Mouse (Mus musculus) midbrain, embryonic 15.5 days (tissue): ENCODE data around the gene Minpp1. TPM values are rescaled to one million over a fixed set of nuclear protein-coding genes. Genes with fewer than 3 reads are reported as not detected.

Experiments
- ATAC-seq: fragments of 200-750 bp; cut with Nextera tagmentation; replicated peaks from 2 replicates; pipeline ENCODE4 v1.8.0; 2017; ENCODE audit warnings: moderate TSS enrichment
- H3K27ac ChIP-seq: fragments of 300-500 bp; sonication (generic); 2 replicates; pipeline ENCODE4 v1.5.1; 2015; ENCODE audit warnings: mild to moderate bottlenecking, inconsistent platforms
- H3K27me3 ChIP-seq: fragments of 300-500 bp; sonication (generic); replicated peaks from 2 replicates; pipeline ENCODE4 v1.6.1; 2015; ENCODE audit warnings: inconsistent platforms
- H3K36me3 ChIP-seq: fragments of 300-500 bp; sonication (generic); replicated peaks from 2 replicates; pipeline ENCODE4 v1.6.1; 2015; ENCODE audit warnings: inconsistent platforms
- H3K4me1 ChIP-seq: fragments of 300-500 bp; sonication (generic); 2 replicates; pipeline ENCODE4 v1.6.1; 2015; ENCODE audit warnings: inconsistent platforms
- H3K4me2 ChIP-seq: fragments of 300-500 bp; sonication (generic); 2 replicates; pipeline ENCODE4 v1.6.1; 2015; ENCODE audit warnings: inconsistent platforms, mild to moderate bottlenecking, moderate library complexity
- H3K4me3 ChIP-seq: fragments of 300-500 bp; sonication (generic); 2 replicates; pipeline ENCODE4 v1.5.1; 2015; ENCODE audit warnings: mild to moderate bottlenecking, inconsistent platforms
- H3K9ac ChIP-seq: fragments of 300-500 bp; sonication (generic); 2 replicates; pipeline ENCODE4 v1.6.1; 2015; ENCODE audit warnings: mild to moderate bottlenecking, inconsistent platforms
- H3K9me3 ChIP-seq: fragments of 300-500 bp; sonication (generic); 2 replicates; pipeline ENCODE4 v1.6.1; 2016; ENCODE audit warnings: inconsistent platforms
- WGBS: fragments of 180-500 bp; shearing (Covaris S2); methylation state at CpG from one replicate; pipeline ENCODE4 v1.1.7; 2015; ENCODE audit warnings: mixed read lengths; 5-methylcytosine and 5-hydroxymethylcytosine counted together
- polyA plus RNA-seq: library from polyadenylated mRNA; unstranded; fragments of >200 nt; fragmentation: Nextera tagmentation; extraction: Ambion mirVana; gene quantifications from 2 replicates; pipeline ENCODE4 v1.2.1, GENCODE M21; 2015

The Minpp1 gene
- polyA plus RNA-seq, 1 experiment from 2014 or later: 63.0 TPM

DNA sequence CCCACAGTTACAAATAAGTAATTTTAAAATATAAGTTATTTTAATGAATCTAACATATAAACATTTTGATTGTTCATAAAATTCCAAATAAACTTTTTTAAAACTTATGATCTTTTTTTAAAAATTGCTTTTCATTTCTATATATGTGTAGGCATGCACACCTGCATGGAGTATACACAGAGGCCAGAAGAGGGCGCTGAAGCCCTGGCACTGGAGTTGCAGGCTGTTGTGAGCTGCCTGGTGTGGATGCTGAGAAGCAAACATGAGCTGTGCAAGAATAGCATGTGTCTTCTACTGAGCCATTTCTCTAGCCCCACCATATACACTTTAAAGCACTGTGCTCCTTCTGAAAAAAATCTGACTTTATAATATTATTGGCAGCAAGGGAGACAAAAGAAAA lies 26.9 kb downstream of the Minpp1 start:
- no peaks in the 10 kb centered on the region for H3K4me1 ChIP-seq
- H3K9ac ChIP-seq: no peak overlapping the region
- H3K4me2 ChIP-seq: no peak overlapping the region
- no peak overlapping the region for H3K27ac ChIP-seq
- no peaks in the 10 kb centered on the region for H3K9me3 ChIP-seq
- H3K27me3 ChIP-seq: no peaks in the 10 kb centered on the region
- peaks cover 30% of the 10 kb centered on the region; the same call in 1 of the 2 replicates for H3K36me3 ChIP-seq
- H3K4me3 ChIP-seq: no peak overlapping the region
- 40% methylated on average over 1 of the region's 1 CpGs for WGBS
- no peak for ATAC-seq

DNA sequence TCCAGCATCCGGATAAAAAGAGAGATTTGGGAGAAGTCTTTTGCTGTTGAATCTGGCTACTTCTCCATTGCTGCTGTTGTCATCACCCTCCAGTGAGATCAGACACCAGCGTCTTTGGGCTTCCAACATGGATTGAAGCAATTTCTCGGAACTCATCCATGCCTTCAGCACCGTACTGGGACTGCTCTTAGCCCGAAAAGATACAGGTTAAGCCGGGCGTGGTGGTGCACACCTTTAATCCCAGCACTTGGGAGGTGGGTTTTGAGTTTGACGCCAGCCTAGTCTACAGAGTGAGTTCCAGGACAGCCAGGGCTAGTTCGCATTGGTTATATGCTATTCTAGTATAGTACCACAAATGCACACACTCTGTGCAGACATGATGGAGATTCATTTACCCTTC lies 31.0 kb downstream of the Minpp1 start:
- Histone ChIP-seq H3K27ac (no peak overlapping the region), H3K36me3 (peaks cover 28% of the 10 kb centered on the region; the same call in 1 of the 2 replicates), H3K9me3 (no peaks in the 10 kb centered on the region), H3K4me3 (no peak overlapping the region), H3K27me3 (no peaks in the 10 kb centered on the region), H3K4me2 (no peak overlapping the region), H3K4me1 (no peaks in the 10 kb centered on the region), H3K9ac (no peak overlapping the region)
- ATAC-seq: no peak
- 97% methylated on average over 9 of the region's 9 CpGs for WGBS

GRCm38 (mm10) chr19:32521446-32521845 lies 35.9 kb downstream of the Minpp1 start:
- Histone ChIP-seq H3K9ac (no peak overlapping the region), H3K36me3 (no peaks in the 10 kb centered on the region), H3K4me1 (no peaks in the 10 kb centered on the region), H3K4me2 (no peak overlapping the region), H3K27me3 (no peaks in the 10 kb centered on the region), H3K9me3 (no peaks in the 10 kb centered on the region), H3K27ac (no peak overlapping the region), H3K4me3 (no peak overlapping the region)
- no peak for ATAC-seq
- WGBS: 92% methylated on average over 3 of the region's 3 CpGs

DNA sequence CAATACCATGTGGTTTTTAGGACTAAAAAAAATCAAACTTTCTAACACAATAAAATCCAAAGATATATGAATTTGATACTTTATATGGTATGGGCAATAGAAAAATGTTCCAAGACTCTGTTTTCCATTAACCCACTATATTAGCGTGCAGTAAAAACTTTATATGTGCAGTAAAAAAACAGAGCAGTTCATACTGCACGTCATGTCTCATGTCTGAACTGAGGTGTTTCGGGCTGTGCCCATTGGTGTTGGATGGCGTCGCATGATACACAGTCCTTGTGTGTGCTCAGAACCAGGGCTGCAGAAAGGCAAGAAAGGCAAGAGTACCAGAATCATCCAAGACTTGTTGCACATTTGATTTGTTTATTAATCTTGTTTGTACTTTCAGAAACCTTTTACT lies 36.7 kb downstream of the Minpp1 start:
- WGBS: 98% methylated on average over 5 of the region's 5 CpGs
- ATAC-seq: no peak
- H3K27ac ChIP-seq: no peak overlapping the region
- no peaks in the 10 kb centered on the region for H3K9me3 ChIP-seq
- no peak overlapping the region for H3K4me3 ChIP-seq
- no peak overlapping the region for H3K4me2 ChIP-seq
- no peaks in the 10 kb centered on the region for H3K27me3 ChIP-seq
- H3K36me3 ChIP-seq: no peaks in the 10 kb centered on the region
- H3K9ac ChIP-seq: no peak overlapping the region
- H3K4me1 ChIP-seq: no peaks in the 10 kb centered on the region

GRCm38 (mm10) chr19:32522753-32523307 lies 37.3 kb downstream of the Minpp1 start:
- H3K4me1 ChIP-seq: no peaks in the 10 kb centered on the region
- H3K36me3 ChIP-seq: no peaks in the 10 kb centered on the region
- H3K27me3 ChIP-seq: no peaks in the 10 kb centered on the region
- H3K4me2 ChIP-seq: no peak overlapping the region
- H3K4me3 ChIP-seq: no peak overlapping the region
- no peaks in the 10 kb centered on the region for H3K9me3 ChIP-seq
- 87% methylated on average over 8 of the region's 8 CpGs for WGBS
- no peak overlapping the region for H3K9ac ChIP-seq
- H3K27ac ChIP-seq: no peak overlapping the region
- ATAC-seq: no peak

GRCm38 (mm10) chr19:32523769-32524515 lies 38.4 kb downstream of the Minpp1 start:
- Histone ChIP-seq H3K27me3 (no peaks in the 10 kb centered on the region), H3K9me3 (no peaks in the 10 kb centered on the region), H3K36me3 (no peaks in the 10 kb centered on the region), H3K4me2 (no peak overlapping the region), H3K4me3 (no peak overlapping the region), H3K4me1 (no peaks in the 10 kb centered on the region), H3K9ac (no peak overlapping the region), H3K27ac (no peak overlapping the region)
- WGBS: 85% methylated on average over 14 of the region's 14 CpGs
- ATAC-seq: no peak

DNA sequence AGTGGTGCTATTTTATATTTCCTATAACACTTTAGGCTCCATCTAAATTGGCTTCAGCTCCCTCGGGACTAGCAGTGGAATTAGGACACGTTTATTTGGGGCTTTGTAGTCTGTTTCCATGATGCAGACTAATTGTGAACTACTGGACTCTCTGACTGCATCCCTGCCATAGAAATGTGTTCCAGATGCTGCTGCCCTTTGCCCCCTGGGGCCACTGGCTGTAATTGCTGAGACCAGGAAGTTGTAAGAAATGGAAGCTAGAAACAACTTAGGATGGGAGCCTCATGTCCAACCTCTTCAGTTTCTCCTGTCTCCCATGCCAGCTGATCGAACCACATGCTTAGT lies 38.9 kb downstream of the Minpp1 start:
- Histone ChIP-seq H3K4me1 (no peaks in the 10 kb centered on the region), H3K27me3 (no peaks in the 10 kb centered on the region), H3K27ac (no peak overlapping the region), H3K4me2 (no peak overlapping the region), H3K9ac (no peak overlapping the region), H3K4me3 (no peak overlapping the region), H3K9me3 (no peaks in the 10 kb centered on the region), H3K36me3 (no peaks in the 10 kb centered on the region)
- 89% methylated on average over 3 of the region's 3 CpGs for WGBS
- ATAC-seq: no peak

DNA sequence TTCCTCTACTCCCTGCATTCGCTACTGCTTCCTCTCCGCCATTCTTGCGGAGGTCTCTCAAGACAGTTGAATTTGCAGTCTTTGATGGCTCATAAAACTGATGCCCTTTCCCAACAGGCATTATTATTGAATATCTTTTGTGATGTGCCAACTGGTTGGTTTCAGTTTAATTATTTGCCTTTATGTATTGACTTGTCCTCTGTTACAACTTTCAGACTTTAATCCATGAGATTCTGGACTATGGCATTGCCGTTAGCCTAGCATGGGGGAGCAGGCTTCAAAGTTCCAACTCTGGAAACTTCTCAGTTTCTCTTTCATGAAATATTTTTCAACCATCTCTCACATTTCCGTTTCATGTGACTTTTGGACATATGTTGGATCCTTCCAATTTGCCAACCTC lies 41.6 kb downstream of the Minpp1 start:
- no peaks in the 10 kb centered on the region for H3K4me1 ChIP-seq
- H3K9ac ChIP-seq: no peak overlapping the region
- 98% methylated on average over 5 of the region's 5 CpGs for WGBS
- H3K4me3 ChIP-seq: no peak overlapping the region
- H3K27ac ChIP-seq: no peak overlapping the region
- no peaks in the 10 kb centered on the region for H3K27me3 ChIP-seq
- no peak overlapping the region for H3K4me2 ChIP-seq
- H3K36me3 ChIP-seq: no peaks in the 10 kb centered on the region
- no peaks in the 10 kb centered on the region for H3K9me3 ChIP-seq
- ATAC-seq: no peak

GRCm38 (mm10) chr19:32528723-32529122 lies 43.2 kb downstream of the Minpp1 start:
- Histone ChIP-seq H3K4me1 (no peaks in the 10 kb centered on the region), H3K27ac (no peak overlapping the region), H3K9me3 (no peaks in the 10 kb centered on the region), H3K27me3 (no peaks in the 10 kb centered on the region), H3K9ac (no peak overlapping the region), H3K4me3 (no peak overlapping the region), H3K36me3 (no peaks in the 10 kb centered on the region), H3K4me2 (no peak overlapping the region)
- WGBS: 46% methylated on average over 3 of the region's 3 CpGs
- ATAC-seq: no peak

DNA sequence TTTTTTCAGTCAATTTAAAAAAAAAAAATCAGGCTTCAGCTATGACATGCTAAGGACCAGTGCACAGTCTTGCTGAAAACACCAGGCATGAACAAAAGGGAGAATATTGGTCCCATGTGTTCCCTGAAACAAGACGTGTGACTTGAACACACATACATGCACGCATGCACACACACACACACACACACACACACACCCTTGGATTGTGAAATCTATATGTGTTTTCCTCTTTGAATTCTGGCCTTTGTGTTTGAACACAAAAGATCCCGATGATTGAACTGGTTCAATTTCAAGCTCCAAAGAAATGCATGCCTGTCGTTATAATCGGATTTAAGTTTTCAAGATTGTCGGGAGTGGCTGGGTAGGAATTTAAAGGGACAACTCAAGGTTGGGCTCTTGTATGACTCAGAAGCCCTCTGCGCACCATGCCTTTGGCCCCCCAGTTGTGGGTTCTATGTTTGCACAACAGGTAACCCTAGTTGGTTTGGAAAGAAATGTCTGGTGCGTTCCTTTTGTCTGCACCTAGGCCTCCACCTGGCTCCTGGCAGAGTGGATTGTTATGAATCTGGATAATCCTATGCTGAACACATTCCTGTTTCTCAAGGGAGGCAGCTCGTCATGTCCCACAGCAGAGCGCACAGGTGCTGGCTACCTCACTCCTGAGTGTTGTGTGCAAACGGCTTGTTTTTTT lies 43.8 kb downstream of the Minpp1 start:
- Histone ChIP-seq H3K9me3 (no peaks in the 10 kb centered on the region), H3K4me1 (no peaks in the 10 kb centered on the region), H3K36me3 (no peaks in the 10 kb centered on the region), H3K27me3 (no peaks in the 10 kb centered on the region), H3K9ac (no peak overlapping the region), H3K27ac (no peak overlapping the region), H3K4me3 (no peak overlapping the region), H3K4me2 (no peak overlapping the region)
- 46% methylated on average over 11 of the region's 11 CpGs for whole genome bisulfite sequencing
- no peak for ATAC-seq

DNA sequence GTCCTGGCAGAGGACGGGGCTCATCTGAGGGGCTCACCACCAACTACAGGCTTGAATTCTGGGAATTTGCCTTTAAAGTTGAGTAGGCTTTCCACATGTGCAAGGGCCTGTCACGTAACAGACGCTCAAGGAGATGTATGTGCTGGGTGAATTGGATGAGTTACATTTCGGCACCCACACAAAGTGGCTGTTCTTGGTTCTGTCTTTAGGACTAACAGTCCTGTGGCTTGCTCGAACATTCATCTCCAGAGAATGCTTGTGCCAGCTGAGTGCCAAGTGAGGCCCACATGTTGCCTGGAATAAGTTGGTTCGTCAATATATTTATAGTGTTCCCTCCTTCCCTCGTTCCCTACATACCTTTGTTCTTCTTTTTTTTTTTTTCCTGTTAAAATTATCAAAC lies 44.7 kb downstream of the Minpp1 start:
- H3K27ac ChIP-seq: no peak overlapping the region
- no peaks in the 10 kb centered on the region for H3K27me3 ChIP-seq
- no peaks in the 10 kb centered on the region for H3K36me3 ChIP-seq
- no peak overlapping the region for H3K4me2 ChIP-seq
- no peak overlapping the region for H3K9ac ChIP-seq
- H3K4me1 ChIP-seq: no peaks in the 10 kb centered on the region
- no peak overlapping the region for H3K4me3 ChIP-seq
- no peaks in the 10 kb centered on the region for H3K9me3 ChIP-seq
- 89% methylated on average over 7 of the region's 7 CpGs for WGBS
- ATAC-seq: no peak

- Histone ChIP-seq H3K4me3 (no peak overlapping the region), H3K27me3 (no peaks in the 10 kb centered on the region), H3K4me2 (no peak overlapping the region), H3K9ac (no peak overlapping the region), H3K36me3 (no peaks in the 10 kb centered on the region), H3K9me3 (no peaks in the 10 kb centered on the region), H3K4me1 (no peaks in the 10 kb centered on the region), H3K27ac (no peak overlapping the region)
- 87% methylated on average over 3 of the region's 3 CpGs for WGBS
- ATAC-seq: no peak
Observed at GRCm38 (mm10) chr19:32532331-32532730, 46.8 kb downstream of the Minpp1 start.
